Mouse (Mus musculus): ENCODE results near the gene Amy2a4.
"Not testable (repeated sequence)": the region's sequence is repeated elsewhere in the genome, so short reads cannot be mapped to it uniquely, and the experiment has no call there.

The Amy2a4 gene

DNA sequence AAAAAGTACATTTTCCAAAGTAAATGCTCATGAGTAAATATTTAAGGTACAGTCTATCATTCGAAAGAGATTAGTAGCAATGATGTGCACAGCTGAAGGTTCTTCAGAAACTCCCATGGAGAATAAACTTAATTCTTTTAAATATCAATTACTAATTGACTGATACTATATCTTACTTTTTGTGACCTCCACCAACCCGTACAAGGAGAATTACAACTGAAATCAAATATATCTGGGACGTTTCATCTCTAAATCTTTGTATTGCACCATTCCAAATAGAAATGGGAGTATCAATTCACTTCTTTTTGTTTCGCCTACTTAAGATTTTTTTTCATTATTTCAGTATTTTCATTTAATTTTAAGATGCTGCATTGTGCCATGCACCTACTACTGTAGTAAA is at the start of gene Amy2a4:
Gene Amy2a4, minus strand, starts transcription at position 101 of the 400 bp plus-strand sequence.
- H3K27me3 ChIP-seq (ENCODE audit: control insufficient read depth, insufficient read depth, low read length, poor library complexity, severe bottlenecking); H3K36me3 ChIP-seq (ENCODE audit: control insufficient read depth, insufficient read depth, low read length, poor library complexity, severe bottlenecking); DNase-seq (ENCODE audit: low read depth, low spot score): not testable (repeated sequence)

DNA sequence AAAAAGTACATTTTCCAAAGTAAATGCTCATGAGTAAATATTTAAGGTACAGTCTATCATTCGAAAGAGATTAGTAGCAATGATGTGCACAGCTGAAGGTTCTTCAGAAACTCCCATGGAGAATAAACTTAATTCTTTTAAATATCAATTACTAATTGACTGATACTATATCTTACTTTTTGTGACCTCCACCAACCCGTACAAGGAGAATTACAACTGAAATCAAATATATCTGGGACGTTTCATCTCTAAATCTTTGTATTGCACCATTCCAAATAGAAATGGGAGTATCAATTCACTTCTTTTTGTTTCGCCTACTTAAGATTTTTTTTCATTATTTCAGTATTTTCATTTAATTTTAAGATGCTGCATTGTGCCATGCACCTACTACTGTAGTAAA is 32.7 kb upstream of the Amy2a4 start, which contains the start of gene Amy2a3:
Gene Amy2a3, minus strand, starts transcription at position 101 of the 400 bp plus-strand sequence.
- not testable (repeated sequence) for DNase-seq (ENCODE audit: low read depth, low spot score); H3K36me3 ChIP-seq (ENCODE audit: control insufficient read depth, insufficient read depth, low read length, poor library complexity, severe bottlenecking); H3K27me3 ChIP-seq (ENCODE audit: control insufficient read depth, insufficient read depth, low read length, poor library complexity, severe bottlenecking)

DNA sequence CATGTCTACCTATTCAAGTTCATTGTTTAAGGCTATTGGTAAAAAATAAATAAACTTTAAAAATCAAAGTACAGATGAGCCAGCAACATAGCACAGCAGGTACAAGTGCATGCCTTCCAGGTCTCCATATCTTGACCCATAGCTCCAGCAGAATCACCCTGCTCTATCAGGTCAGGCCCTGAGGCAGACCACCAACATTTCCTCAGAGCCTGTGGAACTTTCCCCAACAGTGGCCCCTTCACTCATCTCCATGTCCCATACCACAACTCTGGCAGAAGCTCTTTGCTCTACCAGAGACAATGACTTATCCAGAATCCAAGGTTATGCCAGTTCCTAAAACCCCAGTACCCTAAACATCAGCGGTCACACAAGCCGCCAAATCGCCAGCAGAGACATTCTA is 21.7 kb upstream of the Amy2a4 start:
- H3K36me3 ChIP-seq (ENCODE audit: control insufficient read depth, insufficient read depth, low read length, poor library complexity, severe bottlenecking); DNase-seq (ENCODE audit: low read depth, low spot score); H3K27me3 ChIP-seq (ENCODE audit: control insufficient read depth, insufficient read depth, low read length, poor library complexity, severe bottlenecking): not testable (repeated sequence)

DNA sequence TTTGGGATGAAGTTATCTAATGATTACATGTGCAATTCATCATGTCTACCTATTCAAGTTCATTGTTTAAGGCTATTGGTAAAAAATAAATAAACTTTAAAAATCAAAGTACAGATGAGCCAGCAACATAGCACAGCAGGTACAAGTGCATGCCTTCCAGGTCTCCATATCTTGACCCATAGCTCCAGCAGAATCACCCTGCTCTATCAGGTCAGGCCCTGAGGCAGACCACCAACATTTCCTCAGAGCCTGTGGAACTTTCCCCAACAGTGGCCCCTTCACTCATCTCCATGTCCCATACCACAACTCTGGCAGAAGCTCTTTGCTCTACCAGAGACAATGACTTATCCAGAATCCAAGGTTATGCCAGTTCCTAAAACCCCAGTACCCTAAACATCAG is 11.0 kb downstream of the Amy2a4 start:
- not testable (repeated sequence) for DNase-seq (ENCODE audit: low read depth, low spot score); H3K27me3 ChIP-seq (ENCODE audit: control insufficient read depth, insufficient read depth, low read length, poor library complexity, severe bottlenecking)

DNA sequence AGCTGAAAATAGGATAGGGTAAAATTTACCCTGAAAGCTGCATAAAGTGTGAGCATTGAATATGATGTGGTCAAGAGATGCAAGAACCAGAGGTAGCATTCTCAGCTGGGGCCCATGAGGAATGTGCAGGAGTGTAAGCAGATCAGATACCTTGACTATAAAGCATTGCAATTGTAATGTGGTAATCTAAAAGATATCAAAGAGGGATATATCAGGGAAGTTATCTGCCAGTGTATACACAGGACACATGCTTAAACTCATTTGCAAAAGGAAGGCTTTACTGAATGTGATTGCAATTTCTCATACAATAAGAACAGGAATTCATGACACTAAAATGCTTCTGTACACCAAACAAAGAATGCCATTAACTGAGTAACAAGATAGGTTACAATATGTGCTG is 11.7 kb downstream of the Amy2a4 start:
- not testable (repeated sequence) for H3K27me3 ChIP-seq (ENCODE audit: control insufficient read depth, insufficient read depth, low read length, poor library complexity, severe bottlenecking); H3K36me3 ChIP-seq (ENCODE audit: control insufficient read depth, insufficient read depth, low read length, poor library complexity, severe bottlenecking); DNase-seq (ENCODE audit: low read depth, low spot score)

More for the DNA sequence above, 11.0 kb downstream of the Amy2a4 start:
- not testable (repeated sequence) for H3K36me3 ChIP-seq (ENCODE audit: control insufficient read depth, insufficient read depth, low read length, poor library complexity, severe bottlenecking)

DNA sequence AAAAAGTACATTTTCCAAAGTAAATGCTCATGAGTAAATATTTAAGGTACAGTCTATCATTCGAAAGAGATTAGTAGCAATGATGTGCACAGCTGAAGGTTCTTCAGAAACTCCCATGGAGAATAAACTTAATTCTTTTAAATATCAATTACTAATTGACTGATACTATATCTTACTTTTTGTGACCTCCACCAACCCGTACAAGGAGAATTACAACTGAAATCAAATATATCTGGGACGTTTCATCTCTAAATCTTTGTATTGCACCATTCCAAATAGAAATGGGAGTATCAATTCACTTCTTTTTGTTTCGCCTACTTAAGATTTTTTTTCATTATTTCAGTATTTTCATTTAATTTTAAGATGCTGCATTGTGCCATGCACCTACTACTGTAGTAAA is 32.5 kb downstream of the Amy2a4 start, which contains the start of gene Amy2a5:
Gene Amy2a5, minus strand, starts transcription at position 101 of the 400 bp plus-strand sequence.
- not testable (repeated sequence) for H3K27me3 ChIP-seq (ENCODE audit: control insufficient read depth, insufficient read depth, low read length, poor library complexity, severe bottlenecking); H3K36me3 ChIP-seq (ENCODE audit: control insufficient read depth, insufficient read depth, low read length, poor library complexity, severe bottlenecking); DNase-seq (ENCODE audit: low read depth, low spot score)
